10 mouse cellular contexts compared by ENCODE assay signal in the genomic region with DNA sequence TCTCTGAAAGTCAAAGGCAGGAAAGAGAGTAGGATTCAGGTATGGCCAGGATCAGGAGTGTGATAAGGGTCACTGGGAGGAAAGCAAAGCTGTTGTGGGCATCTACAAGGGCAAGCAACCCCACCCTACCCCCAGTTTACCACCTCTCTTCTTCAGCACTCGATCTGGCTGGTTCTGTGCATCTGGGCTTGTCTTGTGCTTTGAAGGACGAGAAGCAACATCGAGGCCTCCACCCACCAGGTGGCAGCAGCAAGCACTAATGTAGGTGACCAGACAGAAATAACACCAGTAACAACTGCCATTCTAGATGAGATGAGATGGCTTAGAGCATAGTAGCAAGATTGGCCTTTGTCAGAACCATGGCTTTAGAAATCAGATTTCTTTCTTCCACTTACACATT.
A peak's percentile ranks its signal among the peaks of the same experiment; 100 is the strongest.
DNase-seq lines count a peak whose midpoint lies in the region; ATAC-seq and TF ChIP-seq lines count a peak whose summit lies in the region.
"Had no signal": no experiment of that assay in that cellular context is flagged by ENCODE, and none has a peak within 500 bp of the region (broad histone marks: within the 10 kb centered on the region; RNA-seq: fewer than 3 reads in every experiment).

No protein-coding gene starts in this region.

- no peak overlapping the region for H3K27ac ChIP-seq in kidney, postnatal 0 days
- H3K27ac ChIP-seq in kidney, embryonic 14.5 days (ENCODE audit: low read depth, low read length): no peak overlapping the region
- no peak overlapping the region for H3K27ac ChIP-seq in ES-Bruce4 (ENCODE audit: insufficient read depth, low read length)
- H3K27ac ChIP-seq: lung, embryonic 15.5 days had no signal

- H3K36me3 ChIP-seq in kidney, postnatal 0 days (ENCODE audit: insufficient read depth, low read length): no peaks in the 10 kb centered on the region
- no peaks in the 10 kb centered on the region for H3K36me3 ChIP-seq in kidney, embryonic 14.5 days (ENCODE audit: control insufficient read depth, insufficient read depth, low read length)
- no peaks in the 10 kb centered on the region for H3K36me3 ChIP-seq in ES-Bruce4 (ENCODE audit: control insufficient read depth, insufficient read depth, low read length, poor library complexity, severe bottlenecking)
- H3K36me3 ChIP-seq: lung, embryonic 15.5 days had no signal

- 79% methylated on average over 3 of the region's 3 CpGs for WGBS in kidney, postnatal 0 days
- WGBS in kidney, embryonic 14.5 days: 83% methylated on average over 3 of the region's 3 CpGs

- TF ChIP-seq CTCF in kidney, postnatal 0 days (IDR thresholded peaks at IDR 0.05; ENCODE audit: low read depth): peak; percentile 45
- TF ChIP-seq CTCF in ES-Bruce4 (IDR thresholded peaks at IDR 0.05; ENCODE audit: low read depth, low read length): peak; percentile 41

- no peak overlapping the region for H3K4me2 ChIP-seq in kidney, postnatal 0 days (ENCODE audit: low read length)
- no peak overlapping the region for H3K4me2 ChIP-seq in kidney, embryonic 14.5 days (replicated peaks; ENCODE audit: low read depth, low read length)
- H3K4me2 ChIP-seq: lung, embryonic 15.5 days had no signal

- no peaks in the 10 kb centered on the region for H3K4me1 ChIP-seq in kidney, postnatal 0 days (replicated peaks; ENCODE audit: insufficient read depth, low read length)
- H3K4me1 ChIP-seq in kidney, embryonic 14.5 days (ENCODE audit: control insufficient read depth, insufficient read depth, low read length): no peaks in the 10 kb centered on the region
- H3K4me1 ChIP-seq in ES-Bruce4 (ENCODE audit: control insufficient read depth, insufficient read depth, low read length): no peaks in the 10 kb centered on the region
- H3K4me1 ChIP-seq: lung, embryonic 15.5 days had no signal

- H3K9ac ChIP-seq in kidney, postnatal 0 days (ENCODE audit: low read depth, low read length): no peak overlapping the region
- no peak overlapping the region for H3K9ac ChIP-seq in kidney, embryonic 14.5 days (ENCODE audit: low read depth, low read length)
- H3K9ac ChIP-seq in ES-Bruce4 (ENCODE audit: low read depth, poor library complexity, severe bottlenecking): no peak overlapping the region
- H3K9ac ChIP-seq: lung, embryonic 15.5 days had no signal

- ATAC-seq in kidney, postnatal 0 days (replicated peaks; ENCODE audit: low FRiP score, low read depth): no peak
- no peak for ATAC-seq in kidney, embryonic 14.5 days (ENCODE audit: low FRiP score, low TSS enrichment)

- peak; percentile 25 to 28 for DNase-seq in cerebellum, postnatal 14 days
- no peak for DNase-seq in cerebellum, adult 9-11 months
- peak; percentile 14 for DNase-seq in kidney, postnatal 0 days (ENCODE audit: low spot score)
- DNase-seq in c-Kit-positive CD71-negative TER-119-negative erythroid progenitor cells, embryonic 14.5 days (ENCODE audit: low read depth): peak; percentile 3
- DNase-seq in left cerebral cortex, adult 9 months (ENCODE audit: low spot score in 2 of 2): no peak
- DNase-seq in left cerebral cortex, postnatal 25 days (ENCODE audit: low spot score in 2 of 2): no peak
- DNase-seq: B cell, adult 2 months had no signal

- no peaks in the 10 kb centered on the region for H3K27me3 ChIP-seq in kidney, postnatal 0 days (ENCODE audit: insufficient read depth, low read length)
- no peaks in the 10 kb centered on the region for H3K27me3 ChIP-seq in kidney, embryonic 14.5 days (ENCODE audit: control insufficient read depth, insufficient read depth, low read length)
- no peaks in the 10 kb centered on the region for H3K27me3 ChIP-seq in ES-Bruce4 (ENCODE audit: control insufficient read depth, insufficient read depth, low read length, poor library complexity, severe bottlenecking)
- H3K27me3 ChIP-seq: lung, embryonic 15.5 days had no signal

- no peaks in the 10 kb centered on the region for H3K9me3 ChIP-seq in kidney, postnatal 0 days (replicated peaks; ENCODE audit: low read length)
- H3K9me3 ChIP-seq in kidney, embryonic 14.5 days (ENCODE audit: control insufficient read depth, low read length): no peaks in the 10 kb centered on the region
- no peaks in the 10 kb centered on the region for H3K9me3 ChIP-seq in ES-Bruce4 (replicated peaks; ENCODE audit: control insufficient read depth, insufficient read depth, low read length, poor library complexity, severe bottlenecking)
- H3K9me3 ChIP-seq: lung, embryonic 15.5 days had no signal

- intact Hi-C loops in left cerebral cortex, postnatal 25 days (cut with DNase I): no loop called here

- no peak for TF ChIP-seq POLR2A in ES-Bruce4 (IDR thresholded peaks at IDR 0.05; ENCODE audit: insufficient read depth, low read length)

- no peak for TF ChIP-seq EP300 in ES-Bruce4 (IDR thresholded peaks at IDR 0.05; ENCODE audit: insufficient read depth, low read depth, low read length)

- no peak overlapping the region for H3K4me3 ChIP-seq in kidney, postnatal 0 days (replicated peaks; ENCODE audit: low read depth, low read length)
- no peak overlapping the region for H3K4me3 ChIP-seq in kidney, embryonic 14.5 days (ENCODE audit: low read length)
- H3K4me3 ChIP-seq in ES-Bruce4 (ENCODE audit: low read depth, low read length): no peak overlapping the region
- H3K4me3 ChIP-seq: lung, embryonic 15.5 days had no signal

Comparison
In these comparisons a context has a peak if more than half of its experiments do, and no peak if none do; other contexts are left out.
1. DNase-seq: peak in cerebellum, postnatal 14 days (2 of 2), kidney, postnatal 0 days (single experiment) and c-Kit-positive CD71-negative TER-119-negative erythroid progenitor cells, embryonic 14.5 days (single experiment); none in cerebellum, adult 9-11 months (single experiment), left cerebral cortex, adult 9 months (0 of 2) and left cerebral cortex, postnatal 25 days (0 of 2).